Mouse (Mus musculus): ENCODE data around the gene Ankrd53.

The Ankrd53 gene

GRCm38 (mm10) chr6:83744557-83744956, 17.9 kb upstream of the Ankrd53 start:
- no peaks in the 10 kb centered on the region for H3K36me3 ChIP-seq (ENCODE audit: insufficient read depth, low read length)
- H3K4me3 ChIP-seq (replicated peaks; ENCODE audit: low read length), result peak overlapping the region; percentile 23; the same call in 1 of the 2 replicates
- no peak for TF ChIP-seq POU5F1 (IDR thresholded peaks at IDR 0.05; ENCODE audit: borderline replicate concordance, low read length)
- no peak for TF ChIP-seq NANOG (IDR thresholded peaks at IDR 0.05; ENCODE audit: borderline replicate concordance, low read length)
- TF ChIP-seq CTCF (conservative IDR thresholded peaks at IDR 0.05; ENCODE audit: low read length), result no peak
- H3K4me1 ChIP-seq (replicated peaks; ENCODE audit: low read depth, low read length), result peaks cover 33% of the 10 kb centered on the region
- peaks cover 50% of the 10 kb centered on the region for H3K27me3 ChIP-seq (ENCODE audit: insufficient read depth, low read length)
- H3K9me3 ChIP-seq (ENCODE audit: low read length), result peaks cover 8% of the 10 kb centered on the region; the same call in 1 of the 2 replicates

- peaks cover 50% of the 10 kb centered on the region for H3K27me3 ChIP-seq (ENCODE audit: insufficient read depth, low read length)
- peaks cover 37% of the 10 kb centered on the region for H3K4me1 ChIP-seq (replicated peaks; ENCODE audit: low read depth, low read length)
- H3K36me3 ChIP-seq (ENCODE audit: insufficient read depth, low read length), result no peaks in the 10 kb centered on the region
- peaks cover 8% of the 10 kb centered on the region; the same call in 1 of the 2 replicates for H3K9me3 ChIP-seq (ENCODE audit: low read length)
- TF ChIP-seq NANOG (IDR thresholded peaks at IDR 0.05; ENCODE audit: borderline replicate concordance, low read length), result no peak
- TF ChIP-seq CTCF (conservative IDR thresholded peaks at IDR 0.05; ENCODE audit: low read length), result no peak
- no peak for TF ChIP-seq POU5F1 (IDR thresholded peaks at IDR 0.05; ENCODE audit: borderline replicate concordance, low read length)
- H3K4me3 ChIP-seq (replicated peaks; ENCODE audit: low read length), result no peak overlapping the region
These were observed 17.0 kb upstream of the Ankrd53 start for GRCm38 (mm10) chr6:83745466-83745865.

GRCm38 (mm10) chr6:83749286-83749685, 13.2 kb upstream of the Ankrd53 start:
- TF ChIP-seq POU5F1 (IDR thresholded peaks at IDR 0.05; ENCODE audit: borderline replicate concordance, low read length), result no peak
- no peak for TF ChIP-seq NANOG (IDR thresholded peaks at IDR 0.05; ENCODE audit: borderline replicate concordance, low read length)
- no peak for TF ChIP-seq CTCF (conservative IDR thresholded peaks at IDR 0.05; ENCODE audit: low read length)
- Histone ChIP-seq H3K36me3 (ENCODE audit: insufficient read depth, low read length) (no peaks in the 10 kb centered on the region), H3K9me3 (ENCODE audit: low read length) (no peaks in the 10 kb centered on the region), H3K4me3 (replicated peaks; ENCODE audit: low read length) (no peak overlapping the region), H3K4me1 (replicated peaks; ENCODE audit: low read depth, low read length) (peaks cover 22% of the 10 kb centered on the region), H3K27me3 (ENCODE audit: insufficient read depth, low read length) (peaks cover 76% of the 10 kb centered on the region)

- Histone ChIP-seq H3K9me3 (ENCODE audit: low read length) (no peaks in the 10 kb centered on the region), H3K4me1 (replicated peaks; ENCODE audit: low read depth, low read length) (peaks cover 14% of the 10 kb centered on the region), H3K36me3 (ENCODE audit: insufficient read depth, low read length) (no peaks in the 10 kb centered on the region), H3K4me3 (replicated peaks; ENCODE audit: low read length) (0 out of 2 replicates have a peak overlapping the region, but pooled peaks have one; percentile 11), H3K27me3 (ENCODE audit: insufficient read depth, low read length) (peaks cover 82% of the 10 kb centered on the region)
- TF ChIP-seq POU5F1 (IDR thresholded peaks at IDR 0.05; ENCODE audit: borderline replicate concordance, low read length) (no peak), NANOG (IDR thresholded peaks at IDR 0.05; ENCODE audit: borderline replicate concordance, low read length) (no peak), CTCF (conservative IDR thresholded peaks at IDR 0.05; ENCODE audit: low read length) (peak; percentile 71)
These were observed 12.2 kb upstream of the Ankrd53 start for GRCm38 (mm10) chr6:83750171-83750684.

GRCm38 (mm10) chr6:83756051-83756450, 6.4 kb upstream of the Ankrd53 start:
- H3K27me3 ChIP-seq (ENCODE audit: insufficient read depth, low read length), result peaks cover 89% of the 10 kb centered on the region
- no peak for TF ChIP-seq POU5F1 (IDR thresholded peaks at IDR 0.05; ENCODE audit: borderline replicate concordance, low read length)
- no peak for TF ChIP-seq NANOG (IDR thresholded peaks at IDR 0.05; ENCODE audit: borderline replicate concordance, low read length)
- no peak for TF ChIP-seq CTCF (conservative IDR thresholded peaks at IDR 0.05; ENCODE audit: low read length)
- H3K4me3 ChIP-seq (replicated peaks; ENCODE audit: low read length), result no peak overlapping the region
- peaks cover 8% of the 10 kb centered on the region for H3K4me1 ChIP-seq (replicated peaks; ENCODE audit: low read depth, low read length)
- H3K9me3 ChIP-seq (ENCODE audit: low read length), result no peaks in the 10 kb centered on the region
- no peaks in the 10 kb centered on the region for H3K36me3 ChIP-seq (ENCODE audit: insufficient read depth, low read length)

- Histone ChIP-seq H3K36me3 (ENCODE audit: insufficient read depth, low read length) (0 out of 2 replicates have a peak, but pooled peaks cover 2% of the 10 kb centered on the region), H3K9me3 (ENCODE audit: low read length) (no peaks in the 10 kb centered on the region), H3K27me3 (ENCODE audit: insufficient read depth, low read length) (peaks cover 79% of the 10 kb centered on the region), H3K4me1 (replicated peaks; ENCODE audit: low read depth, low read length) (peaks cover 28% of the 10 kb centered on the region), H3K4me3 (replicated peaks; ENCODE audit: low read length) (peak overlapping the region; percentile 60)
- TF ChIP-seq CTCF (conservative IDR thresholded peaks at IDR 0.05; ENCODE audit: low read length), result no peak
- no peak for TF ChIP-seq NANOG (IDR thresholded peaks at IDR 0.05; ENCODE audit: borderline replicate concordance, low read length)
- TF ChIP-seq POU5F1 (IDR thresholded peaks at IDR 0.05; ENCODE audit: borderline replicate concordance, low read length), result no peak
These were observed 512 bp downstream of the Ankrd53 start for GRCm38 (mm10) chr6:83762880-83763431.

GRCm38 (mm10) chr6:83766982-83767381, 4.5 kb downstream of the Ankrd53 start:
- TF ChIP-seq POU5F1 (IDR thresholded peaks at IDR 0.05; ENCODE audit: borderline replicate concordance, low read length) (no peak), NANOG (IDR thresholded peaks at IDR 0.05; ENCODE audit: borderline replicate concordance, low read length) (no peak), CTCF (conservative IDR thresholded peaks at IDR 0.05; ENCODE audit: low read length) (no peak)
- Histone ChIP-seq H3K4me1 (replicated peaks; ENCODE audit: low read depth, low read length) (peaks cover 30% of the 10 kb centered on the region), H3K27me3 (ENCODE audit: insufficient read depth, low read length) (peaks cover 45% of the 10 kb centered on the region), H3K9me3 (ENCODE audit: low read length) (no peaks in the 10 kb centered on the region), H3K4me3 (replicated peaks; ENCODE audit: low read length) (no peak overlapping the region), H3K36me3 (ENCODE audit: insufficient read depth, low read length) (peaks cover 42% of the 10 kb centered on the region)

GRCm38 (mm10) chr6:83768485-83768884, 6.0 kb downstream of the Ankrd53 start:
- peaks cover 30% of the 10 kb centered on the region for H3K27me3 ChIP-seq (ENCODE audit: insufficient read depth, low read length)
- peaks cover 24% of the 10 kb centered on the region for H3K4me1 ChIP-seq (replicated peaks; ENCODE audit: low read depth, low read length)
- H3K36me3 ChIP-seq (ENCODE audit: insufficient read depth, low read length), result peaks cover 58% of the 10 kb centered on the region
- H3K9me3 ChIP-seq (ENCODE audit: low read length), result no peaks in the 10 kb centered on the region
- H3K4me3 ChIP-seq (replicated peaks; ENCODE audit: low read length), result no peak overlapping the region
- no peak for TF ChIP-seq POU5F1 (IDR thresholded peaks at IDR 0.05; ENCODE audit: borderline replicate concordance, low read length)
- no peak for TF ChIP-seq CTCF (conservative IDR thresholded peaks at IDR 0.05; ENCODE audit: low read length)
- TF ChIP-seq NANOG (IDR thresholded peaks at IDR 0.05; ENCODE audit: borderline replicate concordance, low read length), result no peak

All from E14TG2a.4 (cell line).